Mouse (Mus musculus) heart, adult 2 months (tissue): ENCODE data around the gene Vmn1r71. TPM values are rescaled to one million over a fixed set of nuclear protein-coding genes. Genes with fewer than 3 reads are reported as not detected.
"Not testable (repeated sequence)": the region's sequence is repeated elsewhere in the genome, so short reads cannot be mapped to it uniquely, and the experiment has no call there.

Source experiments
- DNase-seq, 2 experiments: peaks; one replicate each; pipeline ENCODE4 v3.0.0; 2021
- H3K27ac ChIP-seq: fragments of 200-600 bp; 2 replicates; pipeline ENCODE4 v1.8.1; 2022
- H3K27me3 ChIP-seq: fragments of 200-500 bp; 2 replicates; pipeline ENCODE4 v1.6.1; 2012; ENCODE audit warnings: mild to moderate bottlenecking, low read length, inconsistent platforms, mixed read lengths; ENCODE audit not compliant: control insufficient read depth, insufficient read depth
- H3K36me3 ChIP-seq: fragments of 200-500 bp; 2 replicates; pipeline ENCODE4 v1.6.1; 2012; ENCODE audit warnings: low read length, inconsistent platforms; ENCODE audit not compliant: control insufficient read depth, insufficient read depth
- H3K4me1 ChIP-seq: fragments of 200-500 bp; 2 replicates; pipeline ENCODE4 v1.6.1; 2011; ENCODE audit warnings: low read length; ENCODE audit not compliant: control insufficient read depth, insufficient read depth
- H3K4me3 ChIP-seq: fragments of 200-600 bp; 2 replicates; pipeline ENCODE4 v1.8.1; 2022
- H3K79me2 ChIP-seq: fragments of 200-500 bp; replicated peaks from 2 replicates; pipeline ENCODE4 v1.6.1; 2012; ENCODE audit warnings: mild to moderate bottlenecking, inconsistent platforms, low read length, moderate library complexity, mixed read lengths; ENCODE audit not compliant: control insufficient read depth, insufficient read depth
- H3K9ac ChIP-seq: fragments of 200-500 bp; 2 replicates; pipeline ENCODE4 v1.6.1; 2012; ENCODE audit warnings: low read depth, mild to moderate bottlenecking, control low read depth, inconsistent platforms, low read length, mixed read lengths
- CTCF ChIP-seq: fragments of 200-600 bp; IDR thresholded peaks from 2 replicates; pipeline ENCODE4 v1.8.1; 2022; ENCODE audit warnings: antibody characterized with exemption, mild to moderate bottlenecking, moderate library complexity
- EP300 ChIP-seq: fragments of 200-500 bp; IDR thresholded peaks from 2 replicates; pipeline ENCODE4 v1.6.1; 2011; ENCODE audit warnings: low read depth, low read length, control low read depth; ENCODE audit not compliant: insufficient read depth
- POLR2A ChIP-seq: fragments of 200-500 bp; IDR thresholded peaks from 2 replicates; pipeline ENCODE4 v1.6.1; 2011; ENCODE audit warnings: mild to moderate bottlenecking, low read depth, low read length, control low read depth; ENCODE audit not compliant: insufficient read depth
- intact Hi-C: fragments of 180-260 bp; cut with DNase I; formaldehyde crosslinking; loops from one replicate; pipeline ENCODE4 v1.15.1; 2025
- long read RNA-seq: library from polyadenylated mRNA; stranded (forward); transcript quantifications from one replicate; pipeline ENCODE4 v2.0.0, GENCODE M21; 2021
- polyA plus RNA-seq: library from polyadenylated mRNA; depleted of rRNA; stranded (reverse); fragments of >200 nt; gene quantifications from 2 replicates; pipeline ENCODE4 v1.2.3, GENCODE M21; 2012; rRNA removed
- total RNA-seq, 2 experiments: library from RNA; stranded (reverse); gene quantifications; 2 replicates each; pipeline ENCODE4 v1.2.3; 2021

Gene Vmn1r71
- total RNA-seq (not detected), polyA plus RNA-seq (not detected in 2 replicates)
- long read RNA-seq: 0 reads

DNA sequence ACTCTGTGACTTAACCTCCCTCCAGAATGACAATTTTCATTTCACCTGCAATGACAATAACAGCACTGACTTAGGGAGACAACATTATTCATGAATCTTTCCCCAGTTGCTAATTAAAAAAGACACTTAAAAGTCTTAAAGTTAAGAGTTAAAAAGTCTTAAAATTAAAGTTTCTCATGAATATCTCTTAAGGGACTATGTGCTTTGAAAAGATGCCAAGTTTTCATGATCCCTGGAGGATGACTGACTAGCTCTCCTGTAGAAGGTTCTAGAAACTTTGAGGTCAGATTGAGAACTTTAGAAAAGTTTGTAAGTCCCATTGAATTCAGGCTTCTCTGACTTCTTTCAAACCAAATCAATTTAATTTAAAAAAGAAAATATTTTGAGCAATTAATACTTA lies at the start of gene Vmn1r71:
Vmn1r71 (minus strand) TSS at position 101 of the 400 bp plus-strand sequence.
- H3K4me1 ChIP-seq: no peaks in the 10 kb centered on the region
- H3K27me3 ChIP-seq: no peaks in the 10 kb centered on the region
- DNase-seq: no peak
- no peak within 1 kb of the TSS for H3K4me3 ChIP-seq
- H3K9ac ChIP-seq: no peak within 1 kb of the TSS
- no peaks in the 10 kb centered on the region for H3K36me3 ChIP-seq
- no peaks in the 10 kb centered on the region for H3K79me2 ChIP-seq
- no peak within 1 kb of the TSS for H3K27ac ChIP-seq
- intact Hi-C loops: no loop called here
- TF ChIP-seq POLR2A (no peak), EP300 (no peak), CTCF (no peak)

DNA sequence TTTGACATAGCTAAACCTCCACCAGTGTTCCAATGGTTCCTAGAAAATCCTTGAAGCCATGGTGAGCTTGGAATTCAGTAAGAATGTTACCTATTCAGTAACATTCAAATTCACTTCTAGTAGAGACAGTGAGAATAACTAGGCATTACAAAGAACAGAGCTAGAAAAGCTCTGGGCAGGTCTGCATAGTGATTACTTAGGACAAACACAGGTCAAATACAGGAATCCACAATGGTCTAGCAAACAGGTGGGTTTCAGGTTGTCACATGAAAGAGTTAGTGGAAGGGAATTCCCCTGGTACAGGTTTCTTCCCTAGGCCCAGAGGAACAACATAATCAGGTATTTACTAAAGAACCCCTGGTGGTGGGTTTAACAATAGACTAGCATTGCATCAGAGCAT lies 3.4 kb upstream of the Vmn1r71 start:
- H3K27ac ChIP-seq, H3K9ac ChIP-seq, H3K27me3 ChIP-seq, intact Hi-C loops, H3K36me3 ChIP-seq, H3K4me3 ChIP-seq, H3K4me1 ChIP-seq, DNase-seq, H3K79me2 ChIP-seq: not testable (repeated sequence)

Other genes starting within 250 kb of the Vmn1r71 start
- gene Vmn1r68, start 195.9 kb downstream of the Vmn1r71 start, total RNA-seq: not detected
- gene Vmn1r68, start 195.9 kb downstream of the Vmn1r71 start, polyA plus RNA-seq: not detected in 2 replicates
- gene Vmn1r69, start 140.7 kb downstream of the Vmn1r71 start, total RNA-seq: not detected
- not detected in 2 replicates for gene Vmn1r69, start 140.7 kb downstream of the Vmn1r71 start, polyA plus RNA-seq
- gene Vmn1r70, start 122.8 kb downstream of the Vmn1r71 start, total RNA-seq: not detected
- gene Vmn1r70, start 122.8 kb downstream of the Vmn1r71 start, polyA plus RNA-seq: not detected in 2 replicates
- gene Nlrp4b, start 66.6 kb downstream of the Vmn1r71 start, total RNA-seq: not detected
- gene Nlrp4b, start 66.6 kb downstream of the Vmn1r71 start, polyA plus RNA-seq: not detected in 2 replicates
- gene Zscan4b, start 150.7 kb upstream of the Vmn1r71 start, total RNA-seq: not detected
- not detected in 2 replicates for gene Zscan4b, start 150.7 kb upstream of the Vmn1r71 start, polyA plus RNA-seq